Mouse (Mus musculus): ENCODE results near the gene Nxnl2. TPM values are rescaled to one million over a fixed set of nuclear protein-coding genes. Genes with fewer than 3 reads are reported as not detected.
"Not testable (repeated sequence)": the region's sequence is repeated elsewhere in the genome, so short reads cannot be mapped to it uniquely, and the experiment has no call there.

The Nxnl2 gene
- total RNA-seq, 2 experiments from 2014 or later = 0.22 TPM; not detected in 1

DNA sequence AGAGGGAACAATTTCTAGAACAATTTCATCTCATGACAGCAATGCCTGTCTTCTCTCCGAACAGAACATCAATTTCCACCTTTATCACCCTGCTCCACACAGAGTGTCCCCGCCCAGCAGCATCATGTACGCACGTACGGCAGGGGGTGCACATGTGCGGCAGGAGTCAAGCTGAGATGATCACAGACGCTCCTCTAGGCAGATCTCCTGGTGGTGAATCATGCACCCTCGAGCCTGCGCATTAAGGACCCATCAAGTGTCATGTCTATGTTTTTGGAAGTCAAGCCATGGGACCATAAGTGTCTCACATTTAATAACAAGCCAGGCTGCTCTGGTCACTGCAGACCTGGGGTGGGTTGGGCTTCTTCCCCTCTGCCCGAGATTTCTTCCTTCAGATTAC is 8.1 kb downstream of the Nxnl2 start:
- DNase-seq (ENCODE audit: extremely low spot score in 1 of 2, low spot score in 1 of 2) = no peak

DNA sequence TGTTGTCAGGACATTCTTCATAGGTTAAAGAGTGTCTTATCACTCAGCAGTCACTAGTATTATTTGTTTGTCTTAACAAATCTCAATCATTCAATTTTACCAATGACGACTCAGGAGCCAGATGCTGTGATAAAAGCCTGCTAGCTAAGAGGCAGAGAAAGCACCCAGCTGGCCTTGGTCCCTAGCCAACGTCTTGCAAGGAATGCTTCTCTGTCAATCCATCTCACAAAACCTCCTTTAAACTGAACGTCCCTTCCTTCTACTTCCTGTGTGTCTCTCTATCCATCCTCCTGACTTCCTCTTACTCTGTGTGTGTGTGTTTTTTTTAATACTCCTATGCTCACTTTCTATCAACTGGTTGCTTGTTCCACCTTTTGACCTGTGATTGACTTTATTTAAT is 8.5 kb downstream of the Nxnl2 start:
- DNase-seq (ENCODE audit: extremely low spot score in 1 of 2, low spot score in 1 of 2) = no peak

DNA sequence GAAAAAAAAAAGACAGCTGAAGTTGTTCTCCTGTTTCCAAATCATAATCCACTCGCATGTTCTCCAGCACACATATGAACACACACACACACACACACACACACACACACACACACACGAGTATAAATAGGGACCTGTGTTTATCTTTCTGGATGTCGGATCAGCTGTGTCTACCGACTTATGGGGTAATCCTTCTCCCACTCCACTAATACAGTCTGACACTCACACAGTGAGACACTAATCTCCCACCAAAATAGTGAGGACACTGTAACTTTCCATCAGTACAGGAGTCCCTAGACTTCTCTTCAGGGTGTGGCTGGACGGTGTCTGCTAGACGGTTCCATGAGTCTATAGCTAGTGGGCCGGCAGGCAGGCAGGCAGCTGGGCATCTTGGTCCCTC is 11.4 kb downstream of the Nxnl2 start:
- DNase-seq (ENCODE audit: extremely low spot score in 1 of 2, low spot score in 1 of 2) = no peak

DNA sequence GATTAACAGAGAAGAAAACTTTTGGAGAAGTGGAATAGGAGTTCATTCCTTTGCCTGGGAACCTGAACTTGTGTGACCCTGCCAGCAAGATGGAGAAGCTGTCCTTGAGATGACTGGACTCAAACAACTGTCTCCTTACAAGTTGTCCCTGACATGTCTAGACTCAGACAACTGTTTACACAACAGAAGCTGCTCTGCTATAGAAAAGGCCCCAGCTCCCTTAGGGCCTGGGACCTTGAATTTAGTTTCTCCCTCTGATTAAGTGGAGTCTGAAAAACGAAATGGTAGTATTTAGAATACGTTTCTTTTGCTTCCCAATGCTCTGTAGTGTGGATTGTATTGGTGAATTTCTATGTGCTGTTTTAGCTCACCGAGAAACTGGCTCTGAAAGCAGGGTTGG is 14.1 kb downstream of the Nxnl2 start:
- DNase-seq (ENCODE audit: extremely low spot score in 1 of 2, low spot score in 1 of 2) = no peak

DNA sequence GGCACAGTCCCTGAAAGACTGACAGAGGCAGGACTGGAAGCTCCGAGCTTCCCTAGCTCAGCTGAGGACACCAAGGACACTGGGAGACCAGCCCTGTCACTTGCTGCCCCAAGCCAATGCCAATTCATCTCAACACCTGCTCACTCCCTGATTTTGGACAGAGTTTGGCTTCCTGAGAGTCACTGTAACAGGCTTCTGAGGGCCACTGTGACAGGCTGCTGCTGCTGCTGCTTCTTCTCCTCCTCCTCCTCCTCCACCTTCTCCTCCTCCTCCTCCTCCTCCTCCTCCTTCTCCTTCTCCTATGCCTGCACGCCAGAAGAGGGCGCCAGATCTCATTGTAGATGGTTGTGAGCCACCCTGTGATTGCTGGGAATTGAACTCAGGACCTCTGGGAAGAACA is 19.5 kb downstream of the Nxnl2 start:
- DNase-seq (ENCODE audit: extremely low spot score in 1 of 2, low spot score in 1 of 2) = no peak

DNA sequence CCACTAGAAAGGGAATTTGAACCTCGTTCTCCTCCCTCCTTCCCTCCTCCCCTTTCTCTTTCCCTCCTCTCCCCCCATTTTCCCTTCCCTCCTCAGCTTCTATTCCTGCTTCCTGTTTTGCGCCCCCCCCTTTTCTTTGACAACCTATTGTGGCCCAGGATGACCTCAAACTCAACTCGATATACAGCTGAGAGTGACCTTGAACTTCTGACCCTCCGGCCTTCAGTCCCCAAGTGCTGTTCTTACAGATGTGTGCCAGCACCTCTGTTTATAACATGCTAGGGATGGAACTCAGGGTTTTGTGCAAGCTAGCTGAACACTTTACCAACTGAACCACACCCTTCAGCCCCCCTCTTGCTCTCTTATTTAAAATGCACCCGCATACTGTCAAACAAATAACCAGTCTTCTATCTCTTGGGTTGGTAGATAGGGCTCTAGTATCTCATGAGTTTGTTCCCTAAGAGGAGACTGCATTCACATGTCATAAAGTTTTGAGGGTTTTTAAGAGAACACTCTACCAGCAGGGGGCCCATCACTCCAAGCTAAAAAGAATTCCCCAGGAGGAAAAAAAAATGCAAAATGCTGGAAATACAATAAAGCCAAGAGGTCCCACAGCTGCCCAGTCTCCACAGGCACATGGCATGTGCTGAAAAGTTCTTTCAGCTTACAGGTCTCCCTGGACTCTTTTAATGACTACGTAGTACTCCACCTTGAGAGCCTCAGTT is 20.8 kb downstream of the Nxnl2 start:
- DNase-seq (ENCODE audit: extremely low spot score in 1 of 2, low spot score in 1 of 2) = peak in 1 of 2 experiments; percentile 47

DNA sequence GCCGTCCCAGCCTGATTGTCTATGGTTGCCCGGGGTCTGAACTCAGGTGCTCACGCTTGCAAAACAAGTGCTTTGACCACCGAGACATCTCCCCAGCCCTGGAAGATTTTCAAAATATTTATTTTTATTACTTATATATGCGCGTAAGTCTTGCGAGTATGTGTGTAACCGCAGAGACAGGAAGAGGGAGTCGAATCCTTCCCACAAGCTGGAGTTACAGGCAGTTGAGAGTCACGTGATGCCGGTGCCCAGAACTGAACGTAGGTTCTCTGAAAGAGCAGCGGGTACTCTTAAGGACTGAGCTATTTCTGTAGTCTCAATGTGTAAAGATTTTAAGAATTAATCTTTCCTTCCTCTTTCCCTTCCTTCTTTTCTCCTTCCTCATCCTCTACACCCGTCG is 23.1 kb downstream of the Nxnl2 start:
- no peak for DNase-seq (ENCODE audit: extremely low spot score in 1 of 2, low spot score in 1 of 2)

DNA sequence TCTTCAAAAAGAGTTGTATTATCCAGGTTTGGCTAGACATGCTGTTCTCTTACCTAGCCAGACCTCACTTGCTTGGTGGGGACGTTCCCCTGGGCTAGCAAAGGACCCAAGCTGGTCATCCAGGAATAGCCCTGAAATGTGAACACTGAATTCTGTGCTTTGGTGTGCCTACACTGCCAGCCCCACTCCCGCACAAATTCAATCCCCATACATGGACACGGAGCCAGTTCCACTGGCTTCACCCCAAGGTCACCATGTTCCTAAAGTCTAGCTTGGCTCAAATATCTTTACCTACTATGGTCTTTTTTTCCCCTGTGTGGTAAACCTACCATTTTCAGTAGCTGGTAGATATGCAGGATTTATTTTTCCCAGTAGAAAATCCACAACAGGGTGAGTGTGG is 26.9 kb downstream of the Nxnl2 start:
- no peak for DNase-seq (ENCODE audit: extremely low spot score in 1 of 2, low spot score in 1 of 2)

DNA sequence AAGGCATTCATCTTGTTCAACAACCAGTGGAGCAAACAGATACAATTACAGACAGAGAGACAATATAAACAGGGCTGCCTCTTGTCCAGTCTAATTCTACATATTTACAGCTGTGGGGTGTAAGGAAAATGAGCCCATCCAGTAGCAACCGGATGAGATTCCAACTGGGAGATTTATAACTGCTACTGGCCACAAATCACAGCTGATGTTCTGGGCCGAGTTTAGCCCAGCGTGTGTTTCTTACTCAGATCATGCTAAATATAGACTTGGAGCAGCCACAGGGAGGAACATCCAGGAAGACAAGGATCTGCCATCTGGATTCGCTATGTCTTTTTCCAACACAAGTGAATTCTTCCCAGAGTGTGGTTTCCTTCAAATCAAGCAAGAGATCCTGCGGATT is 27.4 kb downstream of the Nxnl2 start:
- DNase-seq (ENCODE audit: extremely low spot score in 1 of 2, low spot score in 1 of 2) = no peak

DNA sequence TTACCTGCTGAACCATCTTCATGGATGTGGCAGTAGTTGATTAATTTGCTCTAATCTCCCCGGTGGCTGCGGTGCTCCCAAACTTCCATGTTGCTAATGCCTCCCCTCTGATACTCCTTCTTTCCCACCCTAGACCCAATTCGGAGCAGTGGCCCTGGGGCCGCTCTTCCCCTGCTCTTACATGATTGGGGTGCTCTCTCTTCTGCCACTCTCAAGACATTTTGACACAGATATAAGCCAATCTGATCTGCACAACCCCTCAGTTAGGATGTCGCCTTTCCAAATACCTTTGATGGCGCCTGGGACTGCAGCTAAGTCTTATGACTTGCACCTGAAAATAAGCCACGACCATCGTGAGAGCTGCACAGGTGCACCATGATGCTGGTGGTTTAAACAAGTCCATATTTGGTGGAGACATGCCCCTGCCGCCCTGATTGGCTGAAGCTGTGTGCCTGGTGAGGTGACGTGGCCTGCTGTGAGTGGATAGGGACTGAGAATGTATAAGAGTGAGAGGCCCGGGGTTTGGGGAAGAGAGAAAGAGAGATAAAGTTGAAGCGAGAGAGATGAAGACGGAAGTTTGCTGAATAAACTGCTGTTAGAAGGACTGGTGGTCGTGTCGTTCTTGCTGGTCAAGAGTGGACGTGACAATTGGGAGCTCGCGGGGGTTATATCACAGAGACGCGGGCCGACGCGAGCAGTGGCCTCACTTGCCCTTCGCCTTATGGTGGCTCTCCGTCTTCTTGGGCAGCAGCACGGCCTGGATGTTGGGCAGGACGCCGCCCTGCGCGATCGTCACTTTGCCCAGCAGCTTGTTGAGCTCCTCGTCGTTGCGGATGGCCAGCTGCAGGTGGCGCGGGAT is 31.4 kb downstream of the Nxnl2 start:
- not testable (repeated sequence) for DNase-seq (ENCODE audit: extremely low spot score in 1 of 2, low spot score in 1 of 2)

DNA sequence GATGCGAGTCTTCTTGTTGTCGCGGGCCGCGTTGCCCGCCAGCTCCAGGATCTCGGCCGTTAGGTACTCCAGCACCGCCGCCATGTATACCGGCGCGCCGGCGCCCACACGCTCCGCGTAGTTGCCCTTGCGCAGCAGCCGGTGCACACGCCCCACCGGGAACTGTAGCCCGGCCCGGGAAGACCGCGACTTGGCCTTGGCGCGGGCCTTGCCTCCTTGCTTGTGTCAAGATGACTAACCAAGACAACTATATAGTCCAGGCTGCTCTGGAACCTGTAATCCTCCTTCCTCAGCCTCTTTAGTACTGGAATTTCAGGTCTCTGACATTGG is 32.0 kb downstream of the Nxnl2 start:
- peak; percentile 13 to 41 for DNase-seq (ENCODE audit: extremely low spot score in 1 of 2, low spot score in 1 of 2)

DNA sequence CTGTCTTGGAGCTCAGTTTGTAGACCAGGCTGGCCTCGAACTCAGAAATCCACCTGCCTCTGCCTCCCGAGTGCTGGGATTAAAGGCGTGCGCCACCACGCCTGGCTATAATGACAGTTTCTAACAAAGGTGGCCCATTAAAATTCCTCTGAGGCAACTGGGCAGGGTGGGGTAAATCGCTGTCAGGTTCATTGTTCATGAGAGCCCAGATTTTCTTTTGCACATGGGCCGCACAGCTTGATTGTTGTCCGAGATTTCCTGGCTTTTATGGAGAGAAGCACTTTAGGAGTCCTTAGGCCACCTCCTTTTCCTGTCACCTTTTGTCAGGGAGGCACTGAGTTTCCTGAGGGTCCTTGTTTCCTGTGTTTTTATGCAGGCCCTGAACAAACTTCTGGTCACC is 32.6 kb downstream of the Nxnl2 start:
- no peak for DNase-seq (ENCODE audit: extremely low spot score in 1 of 2, low spot score in 1 of 2)

DNA sequence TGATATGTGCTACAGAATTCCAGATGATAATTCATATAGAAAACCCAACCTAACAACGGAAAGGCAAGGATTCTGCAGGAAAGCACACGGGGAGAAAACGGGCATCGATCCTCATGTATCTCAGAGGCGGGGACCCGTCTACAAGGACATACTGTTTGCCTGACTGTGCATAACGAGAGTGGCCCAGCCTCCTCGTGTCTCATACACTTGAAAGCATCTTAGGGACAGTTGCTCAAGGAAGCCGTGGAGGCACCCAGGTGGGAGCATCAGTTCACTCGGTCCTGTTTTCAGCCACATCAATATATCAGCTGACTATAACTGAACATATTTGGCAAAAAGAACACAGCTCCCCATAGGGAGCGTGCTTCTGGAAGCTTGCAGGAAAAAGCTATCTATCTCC is 33.3 kb downstream of the Nxnl2 start:
- not testable (repeated sequence) for DNase-seq (ENCODE audit: extremely low spot score in 1 of 2, low spot score in 1 of 2)

DNA sequence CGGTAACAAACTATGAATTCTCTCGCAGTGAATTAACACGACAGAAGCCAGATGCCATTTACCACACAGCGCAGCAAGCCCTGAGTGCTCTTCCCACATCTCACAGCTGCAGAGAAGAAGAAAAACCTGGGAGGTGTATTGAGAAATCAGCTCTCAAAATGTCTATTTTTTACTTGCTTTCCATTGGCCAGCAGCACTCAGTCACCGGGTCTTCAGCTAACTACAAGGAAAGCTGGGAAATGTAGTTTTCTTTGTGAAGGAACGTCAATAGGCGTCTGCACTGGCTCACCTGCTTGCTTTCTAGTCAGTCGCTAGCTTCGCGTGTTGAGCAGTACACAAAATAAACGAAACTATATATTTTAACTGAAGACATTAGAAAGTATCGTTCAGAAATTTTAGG is 37.1 kb downstream of the Nxnl2 start:
- no peak for DNase-seq (ENCODE audit: extremely low spot score in 1 of 2, low spot score in 1 of 2)

DNA sequence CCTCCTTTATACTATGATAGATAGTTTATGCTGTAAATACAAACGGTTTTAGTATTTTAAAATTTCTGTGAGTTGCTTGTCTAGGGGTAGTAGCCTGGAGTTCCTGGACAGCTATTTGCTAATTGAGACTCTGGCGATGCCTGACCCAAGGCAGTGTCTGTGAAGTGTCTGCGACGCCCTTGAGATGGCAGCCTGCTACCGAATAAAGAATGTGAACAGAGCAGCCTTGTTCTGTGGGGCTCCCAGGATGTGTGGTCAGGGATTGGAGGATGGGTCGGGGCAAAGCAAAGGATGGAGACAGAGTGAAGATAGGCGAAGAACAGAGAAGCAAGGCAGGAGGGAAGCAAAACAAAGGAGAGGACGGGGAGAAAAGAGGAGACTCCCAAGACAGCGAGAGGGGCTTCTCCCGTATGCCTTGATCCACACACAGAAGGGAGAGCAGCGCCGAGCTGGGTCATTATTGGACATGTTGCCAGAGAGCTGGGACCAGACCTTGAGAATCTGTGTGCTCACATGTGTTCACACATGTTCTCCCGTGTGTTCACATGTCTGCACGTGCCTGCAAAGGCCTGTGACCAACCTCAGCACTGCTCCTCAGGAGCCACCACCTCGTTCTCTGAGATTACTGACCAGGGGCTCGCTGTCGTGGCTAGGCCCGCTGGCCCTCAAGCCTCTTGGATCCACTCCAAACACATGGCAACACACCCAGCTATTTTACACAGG is 37.7 kb downstream of the Nxnl2 start:
- DNase-seq (ENCODE audit: extremely low spot score in 1 of 2, low spot score in 1 of 2) = peak; percentile 22 to 31

DNA sequence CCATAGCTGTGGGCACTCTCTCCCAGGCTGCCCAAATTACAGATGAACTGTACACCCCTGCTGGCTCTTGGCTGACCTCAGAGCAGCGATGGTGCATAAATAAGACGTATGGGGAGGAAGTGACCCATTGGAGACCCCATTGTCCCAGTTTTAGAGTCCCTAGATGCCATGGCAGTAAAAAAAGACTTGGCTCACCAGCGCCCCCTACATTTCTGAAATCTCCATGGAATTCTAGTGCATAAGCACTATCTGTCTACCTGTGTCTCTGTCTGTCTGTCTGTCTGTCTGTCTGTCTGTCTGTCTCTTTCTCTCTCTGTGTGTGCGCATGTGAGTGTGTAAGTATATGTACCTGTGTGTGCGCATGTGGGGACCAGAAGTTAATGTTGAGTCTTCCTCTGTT is 39.8 kb downstream of the Nxnl2 start:
- no peak for DNase-seq (ENCODE audit: extremely low spot score in 1 of 2, low spot score in 1 of 2)

DNA sequence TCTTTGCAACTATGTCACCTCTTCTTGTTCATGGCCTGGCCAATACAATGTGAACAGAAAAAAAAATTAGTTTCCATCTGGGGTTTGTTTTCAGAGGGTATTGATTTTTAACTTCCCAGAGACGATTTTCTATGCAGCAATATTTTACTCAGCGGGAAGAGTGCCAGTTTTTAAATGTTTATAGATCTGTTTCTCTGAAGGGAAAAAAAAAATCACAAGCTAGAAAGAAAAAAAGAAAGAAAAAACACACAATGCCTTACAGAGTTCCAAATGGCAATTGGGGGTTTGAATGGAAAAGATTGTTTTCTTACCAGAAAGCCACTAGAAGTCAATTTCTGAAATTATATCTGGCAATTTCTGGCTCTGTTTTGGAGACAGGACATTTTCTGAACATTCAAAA is 43.9 kb downstream of the Nxnl2 start:
- no peak for DNase-seq (ENCODE audit: extremely low spot score in 1 of 2, low spot score in 1 of 2)

DNA sequence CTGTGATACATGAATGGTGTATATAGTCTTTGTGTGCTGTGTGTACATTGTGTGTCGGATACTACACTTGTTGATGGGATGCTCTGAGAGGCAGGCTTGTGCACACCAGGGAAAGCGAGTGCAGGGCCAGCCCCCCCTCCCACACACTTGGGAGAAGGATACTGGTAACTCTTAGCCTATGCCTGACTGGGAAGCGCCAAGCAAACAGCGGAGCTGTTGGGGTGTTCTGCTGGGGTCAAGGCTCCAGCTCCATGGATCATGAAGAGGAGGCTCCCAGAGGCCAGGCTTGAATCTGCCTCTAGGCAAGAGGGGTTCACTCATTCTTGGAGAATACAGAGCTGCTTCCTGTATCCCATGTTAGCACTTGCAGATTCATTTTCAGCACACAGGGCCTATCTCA is 50.1 kb downstream of the Nxnl2 start:
- no peak for DNase-seq (ENCODE audit: extremely low spot score in 1 of 2, low spot score in 1 of 2)

DNA sequence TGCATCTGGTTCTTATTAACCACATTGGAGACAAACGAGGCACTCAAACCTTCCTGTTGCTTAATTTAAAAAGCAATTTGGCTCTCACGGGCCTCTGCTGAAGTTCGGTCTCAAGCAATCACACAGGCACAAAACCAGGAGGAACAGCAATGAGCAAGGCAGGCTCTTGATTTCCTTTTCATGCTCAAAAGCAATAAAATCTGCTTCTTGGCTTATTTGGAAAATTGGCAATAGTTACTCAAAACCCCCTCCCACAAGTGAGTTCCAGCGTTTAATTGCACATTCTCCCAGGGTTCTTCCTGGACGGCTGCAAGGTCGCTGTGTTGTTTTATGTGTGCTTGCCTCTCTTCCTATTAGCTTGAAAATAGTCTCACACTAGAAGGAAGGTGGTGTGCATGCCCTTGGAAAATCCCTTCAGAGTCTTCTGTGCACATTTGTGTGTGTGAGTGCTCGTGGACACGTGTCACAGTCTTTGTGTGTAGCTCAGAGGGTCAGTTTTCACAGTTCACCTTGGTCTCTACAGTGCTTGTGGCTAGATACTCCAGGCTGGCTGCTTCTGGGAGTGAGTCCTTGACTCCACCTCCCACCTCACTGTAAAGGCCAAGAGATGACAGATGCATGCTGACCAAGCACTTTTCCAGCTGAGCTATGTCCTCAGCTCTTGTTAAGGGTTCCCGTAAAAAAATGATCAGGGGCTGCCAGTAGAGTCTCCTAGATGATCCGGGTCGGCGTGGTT is 50.8 kb downstream of the Nxnl2 start:
- DNase-seq (ENCODE audit: extremely low spot score in 1 of 2, low spot score in 1 of 2) = no peak

Data from layer of hippocampus, postnatal 25 days (tissue).